Mouse (Mus musculus) C2C12 (cell line): ENCODE data around the gene Tmem63c. TPM values are rescaled to one million over a fixed set of nuclear protein-coding genes. Genes with fewer than 3 reads are reported as not detected.

Experiments
- H3K27me3 ChIP-seq: one replicate; pipeline ENCODE4 v1.6.1; 2011; ENCODE audit not compliant: control insufficient read depth, insufficient read depth, insufficient read length
- H3K36me3 ChIP-seq: one replicate; pipeline ENCODE4 v1.6.1; 2011; ENCODE audit not compliant: control insufficient read depth, insufficient read depth
- H3K4me3 ChIP-seq: one replicate; pipeline ENCODE4 v1.5.1; 2011; ENCODE audit warnings: mild to moderate bottlenecking, control low read depth; ENCODE audit not compliant: poor library complexity, insufficient read depth, severe bottlenecking
- H3K79me2 ChIP-seq: one replicate; pipeline ENCODE4 v1.6.1; 2011; ENCODE audit not compliant: control insufficient read depth, insufficient read depth
- H3K79me3 ChIP-seq: one replicate; pipeline ENCODE4 v1.6.1; 2011; ENCODE audit warnings: low read depth, control low read depth
- H3ac ChIP-seq: one replicate; pipeline ENCODE3; 2011; ENCODE audit warnings: low read depth; ENCODE audit not compliant: control insufficient read depth, insufficient read length
- CEBPB ChIP-seq: IDR thresholded peaks from one replicate; pipeline ENCODE4 v1.6.1; 2011; ENCODE audit warnings: low read depth, mild to moderate bottlenecking, control low read depth, moderate library complexity
- CTCF ChIP-seq: IDR thresholded peaks from one replicate; pipeline ENCODE4 v1.5.1; 2011; ENCODE audit not compliant: control insufficient read depth, insufficient read depth, insufficient read length
- FOSL1 ChIP-seq: IDR thresholded peaks from one replicate; pipeline ENCODE4 v1.8.0; 2011; ENCODE audit warnings: mild to moderate bottlenecking, low read length; ENCODE audit not compliant: poor library complexity, insufficient read depth, severe bottlenecking
- MAX ChIP-seq: IDR thresholded peaks from one replicate; pipeline ENCODE4 v1.6.1; 2011; ENCODE audit warnings: mild to moderate bottlenecking, control low read depth
- MYOD1 ChIP-seq: IDR thresholded peaks from one replicate; pipeline ENCODE4 v1.6.1; 2011; ENCODE audit warnings: low read depth; ENCODE audit not compliant: control insufficient read depth, insufficient read length
- MYOG ChIP-seq: IDR thresholded peaks from one replicate; pipeline ENCODE4 v1.6.1; 2011; ENCODE audit not compliant: control insufficient read depth, insufficient read length; ENCODE audit errors: extremely low read depth
- USF1 ChIP-seq: IDR thresholded peaks from one replicate; pipeline ENCODE4 v1.6.1; 2011; ENCODE audit warnings: low read depth, mild to moderate bottlenecking, control low read depth, moderate library complexity
- polyA plus RNA-seq: library from polyadenylated mRNA; unstranded; fragments of >200 nt; fragmentation: generic; extraction: Trizol; gene quantifications from one replicate; pipeline ENCODE4 v1.2.1, GENCODE M21; 2012; ENCODE audit warnings: missing spikeins

Gene Tmem63c
- polyA plus RNA-seq, 1 experiment: not detected

DNA sequence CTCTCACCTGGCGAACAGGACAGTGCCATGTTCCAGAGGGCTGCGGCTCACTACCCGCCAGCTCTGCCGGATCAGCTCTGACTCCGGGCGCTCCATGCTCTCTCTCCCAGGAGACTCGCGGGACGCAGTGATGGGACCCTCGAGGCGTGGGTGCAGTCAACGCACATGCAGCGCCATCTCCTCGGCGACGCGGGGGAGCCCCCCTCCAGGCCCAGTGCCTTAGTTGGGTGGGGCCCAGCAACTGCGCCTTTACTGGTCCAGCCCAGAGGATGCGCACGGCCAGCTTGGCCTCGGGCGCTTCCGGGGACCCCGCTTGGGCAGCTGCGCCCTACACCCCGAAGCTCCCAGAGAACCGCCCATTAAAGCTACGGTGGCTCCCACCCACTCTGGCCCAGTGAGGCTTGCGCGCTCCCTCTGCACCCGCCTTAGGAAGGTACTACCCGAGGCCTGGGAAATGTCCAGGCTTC is 81.1 kb downstream of the Tmem63c start, which contains the start of gene Ngb:
TSS of gene Ngb (minus strand) at position 375 of the 467 bp plus-strand sequence.
- TF ChIP-seq MYOG (no peak), MAX (no peak), CTCF (no peak), USF1 (no peak), CEBPB (no peak), MYOD1 (no peak), FOSL1 (no peak)
- Histone ChIP-seq H3ac (no peak within 1 kb of the TSS), H3K79me2 (no peaks in the 10 kb centered on the region), H3K4me3 (no peak within 1 kb of the TSS), H3K27me3 (peaks cover 52% of the 10 kb centered on the region), H3K36me3 (no peaks in the 10 kb centered on the region), H3K79me3 (no peaks in the 10 kb centered on the region)

DNA sequence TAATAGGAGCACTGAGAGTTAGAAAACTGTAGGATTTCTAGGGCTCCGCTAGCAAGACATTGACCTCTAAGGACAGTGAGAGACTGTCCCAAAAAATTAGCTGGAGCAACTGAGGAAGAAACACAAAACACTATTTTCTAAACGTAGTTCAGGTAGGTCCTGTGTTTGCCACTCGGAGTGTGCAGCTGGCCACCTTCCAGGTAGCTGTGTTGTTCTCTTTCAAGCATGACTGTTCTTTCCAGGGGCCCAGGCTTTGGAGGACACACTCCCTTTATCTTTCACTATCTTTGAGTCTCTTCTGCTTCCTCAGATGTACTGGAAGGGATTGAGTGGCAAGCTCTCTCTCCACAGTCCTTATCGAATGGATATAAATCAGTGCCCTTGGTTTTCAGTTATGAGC is 82.3 kb downstream of the Tmem63c start:
- H3ac ChIP-seq: no peak overlapping the region
- no peak for TF ChIP-seq CTCF
- TF ChIP-seq CEBPB: no peak
- peaks cover 39% of the 10 kb centered on the region for H3K27me3 ChIP-seq
- peaks cover 6% of the 10 kb centered on the region for H3K36me3 ChIP-seq
- H3K4me3 ChIP-seq: no peak overlapping the region
- H3K79me2 ChIP-seq: no peaks in the 10 kb centered on the region
- H3K79me3 ChIP-seq: no peaks in the 10 kb centered on the region

DNA sequence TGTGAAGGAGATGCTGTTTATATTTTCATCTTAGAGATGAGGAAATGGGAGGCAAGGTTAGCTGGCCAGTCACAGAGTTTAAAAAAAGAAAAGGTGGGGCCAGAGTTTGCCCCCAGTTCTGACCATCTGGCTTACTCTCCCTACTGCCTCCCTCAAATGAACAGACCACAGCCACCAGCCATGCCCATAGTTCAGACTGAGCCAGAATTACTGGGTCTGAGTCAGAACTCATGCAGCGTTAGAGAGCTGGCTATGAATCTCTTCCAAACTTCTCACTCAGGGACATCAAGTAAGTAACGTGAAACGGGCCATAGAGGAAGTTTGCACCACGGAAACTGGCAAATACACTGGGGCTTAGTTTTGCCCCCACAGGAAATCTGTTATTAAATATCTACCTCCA is 83.7 kb downstream of the Tmem63c start:
- Histone ChIP-seq H3K36me3 (peaks cover 6% of the 10 kb centered on the region), H3K4me3 (no peak overlapping the region), H3K27me3 (peaks cover 26% of the 10 kb centered on the region), H3ac (no peak overlapping the region), H3K79me2 (no peaks in the 10 kb centered on the region), H3K79me3 (no peaks in the 10 kb centered on the region)
- no peak for TF ChIP-seq CEBPB

DNA sequence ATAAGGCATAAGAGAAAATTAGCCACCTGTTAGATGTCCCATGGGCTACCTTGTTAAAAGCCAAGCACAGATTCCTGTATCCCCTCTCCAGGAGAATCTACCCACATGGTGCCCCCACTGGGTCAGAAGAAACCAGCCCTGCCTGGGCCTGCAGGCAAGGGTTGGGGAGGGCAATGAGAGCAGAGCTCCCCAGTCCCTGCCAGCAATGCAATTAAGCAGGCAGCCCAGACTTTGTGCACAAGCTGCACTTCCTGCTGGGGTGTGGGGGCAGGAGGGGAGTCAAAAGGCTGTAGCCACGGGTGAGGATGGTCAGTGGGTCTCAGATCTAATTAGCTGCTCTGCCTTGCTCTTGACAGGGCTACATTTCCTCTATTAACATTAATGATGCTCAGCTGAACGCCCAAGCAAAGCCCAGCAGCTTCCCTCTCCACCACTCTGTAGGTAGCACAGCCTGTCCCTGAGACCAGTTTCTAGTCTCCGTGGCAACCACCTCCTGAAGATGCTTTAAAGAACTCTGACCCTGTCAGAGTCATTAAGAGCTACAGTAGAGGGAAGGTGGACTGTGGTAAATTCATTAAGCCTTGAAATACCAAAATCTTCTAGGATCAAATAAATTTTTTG is 86.3 kb downstream of the Tmem63c start:
- H3K36me3 ChIP-seq: peaks cover 13% of the 10 kb centered on the region
- no peak overlapping the region for H3ac ChIP-seq
- TF ChIP-seq MYOD1 (no peak), MYOG (no peak), MAX (no peak), FOSL1 (no peak), USF1 (no peak), CEBPB (no peak), CTCF (no peak)
- no peaks in the 10 kb centered on the region for H3K79me2 ChIP-seq
- H3K27me3 ChIP-seq: peaks cover 2% of the 10 kb centered on the region
- no peak overlapping the region for H3K4me3 ChIP-seq
- H3K79me3 ChIP-seq: no peaks in the 10 kb centered on the region

DNA sequence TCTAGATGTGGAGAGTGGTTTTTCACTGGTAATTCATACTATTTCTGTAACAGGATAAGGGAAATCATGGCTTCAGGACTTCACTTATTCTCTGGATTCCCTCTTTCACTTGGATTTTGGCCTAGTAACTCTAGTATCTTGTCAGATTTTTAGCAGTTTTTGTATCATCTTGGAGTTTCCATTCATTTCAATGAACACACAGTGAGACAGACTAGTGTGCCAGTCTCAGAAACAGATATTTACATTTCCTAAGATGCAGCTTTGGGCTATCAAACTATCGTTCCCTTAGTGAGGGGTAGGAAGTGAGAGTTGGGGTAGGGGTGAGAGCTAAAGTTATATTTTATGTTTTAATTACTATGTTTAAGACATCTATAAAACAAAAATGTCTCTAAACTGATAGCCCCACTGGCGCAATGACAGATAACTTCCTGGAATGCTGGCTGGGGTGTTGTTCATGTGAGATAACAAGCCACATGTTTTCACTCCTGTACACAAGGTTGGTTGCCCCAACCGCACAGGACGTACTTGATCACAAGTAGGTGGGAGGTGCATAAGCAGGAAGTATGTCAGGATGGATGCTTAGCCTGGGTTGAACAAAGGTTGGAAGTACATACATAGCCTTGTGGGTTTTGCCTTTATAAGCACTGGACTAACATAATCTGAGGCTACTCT is 100.9 kb downstream of the Tmem63c start:
- H3K79me2 ChIP-seq: no peaks in the 10 kb centered on the region
- no peaks in the 10 kb centered on the region for H3K27me3 ChIP-seq
- H3ac ChIP-seq: no peak overlapping the region
- TF ChIP-seq MYOD1 (no peak), CEBPB (no peak), MYOG (no peak), CTCF (no peak), FOSL1 (no peak), MAX (no peak), USF1 (no peak)
- H3K79me3 ChIP-seq: no peaks in the 10 kb centered on the region
- H3K36me3 ChIP-seq: peaks cover 32% of the 10 kb centered on the region
- no peak overlapping the region for H3K4me3 ChIP-seq

DNA sequence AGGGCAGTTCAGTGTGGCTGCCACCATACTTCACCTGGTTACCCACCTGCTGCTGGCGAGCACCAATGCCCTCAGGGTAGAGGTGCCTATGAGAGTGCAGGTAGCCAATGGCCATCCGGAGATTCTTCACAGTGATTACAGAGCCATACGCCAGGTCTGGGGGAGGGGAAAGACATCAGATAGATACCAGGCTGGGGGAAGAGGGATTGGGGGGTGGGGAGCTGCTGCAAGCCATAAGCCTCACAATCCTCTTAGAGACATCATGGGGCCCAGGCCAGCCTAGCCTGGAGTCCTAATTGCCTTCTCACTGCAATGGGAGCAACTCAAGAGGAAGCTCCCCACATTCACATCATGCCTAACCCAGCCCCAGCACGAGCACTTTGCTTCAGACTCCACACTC is 106.1 kb downstream of the Tmem63c start:
- H3K36me3 ChIP-seq: peaks cover 29% of the 10 kb centered on the region

More for the DNA sequence above, 106.1 kb downstream of the Tmem63c start:
- no peaks in the 10 kb centered on the region for H3K79me2 ChIP-seq
- H3K27me3 ChIP-seq: no peaks in the 10 kb centered on the region
- no peak overlapping the region for H3K4me3 ChIP-seq
- no peaks in the 10 kb centered on the region for H3K79me3 ChIP-seq
- no peak overlapping the region for H3ac ChIP-seq
- TF ChIP-seq USF1 (no peak), CEBPB (no peak), MAX (no peak), MYOD1 (no peak), FOSL1 (no peak), CTCF (no peak), MYOG (no peak)
